Mouse (Mus musculus) lung, embryonic 16.5 days (tissue): ENCODE results near the gene Rad51b. TPM values are rescaled to one million over a fixed set of nuclear protein-coding genes. Genes with fewer than 3 reads are reported as not detected.

Experiments
- ATAC-seq: fragments of 200-750 bp; cut with Nextera tagmentation; 2 replicates; pipeline ENCODE4 v1.8.0; 2017; ENCODE audit warnings: low read depth, mild to moderate bottlenecking, moderate library complexity
- H3K27ac ChIP-seq: fragments of 300-500 bp; sonication (generic); 2 replicates; pipeline ENCODE4 v1.5.1; 2014; ENCODE audit warnings: mild to moderate bottlenecking, control low read depth, low read length
- H3K27me3 ChIP-seq: fragments of 300-500 bp; sonication (generic); 2 replicates; pipeline ENCODE4 v1.6.1; 2014; ENCODE audit warnings: low read depth, low read length, mixed read lengths; ENCODE audit not compliant: control insufficient read depth, insufficient read depth
- H3K36me3 ChIP-seq: fragments of 300-500 bp; sonication (generic); 2 replicates; pipeline ENCODE4 v1.6.1; 2014; ENCODE audit warnings: low read length; ENCODE audit not compliant: control insufficient read depth, insufficient read depth
- H3K4me1 ChIP-seq: fragments of 300-500 bp; sonication (generic); replicated peaks from 2 replicates; pipeline ENCODE4 v1.6.1; 2014; ENCODE audit warnings: low read length, mixed read lengths; ENCODE audit not compliant: control insufficient read depth, insufficient read depth
- H3K4me2 ChIP-seq: fragments of 300-500 bp; sonication (generic); 2 replicates; pipeline ENCODE4 v1.6.1; 2014; ENCODE audit warnings: low read depth, low read length, control low read depth
- H3K4me3 ChIP-seq: fragments of 300-500 bp; sonication (generic); 2 replicates; pipeline ENCODE4 v1.5.1; 2014; ENCODE audit warnings: mild to moderate bottlenecking, low read length, control low read depth
- H3K9ac ChIP-seq: fragments of 300-500 bp; sonication (generic); 2 replicates; pipeline ENCODE4 v1.6.1; 2014; ENCODE audit warnings: low read length, control low read depth
- H3K9me3 ChIP-seq: fragments of 300-500 bp; sonication (generic); 2 replicates; pipeline ENCODE4 v1.6.1; 2016; ENCODE audit warnings: low read length; ENCODE audit not compliant: control insufficient read depth
- WGBS: fragments of 180-500 bp; shearing (Covaris S2); extraction: QIAGEN DNeasy Blood & Tissue Kit; methylation state at CpG from one replicate; pipeline ENCODE4 v1.1.7; 2014; 5-methylcytosine and 5-hydroxymethylcytosine counted together
- polyA plus RNA-seq: library from polyadenylated mRNA; unstranded; fragments of >200 nt; fragmentation: Nextera tagmentation; extraction: Ambion mirVana; gene quantifications from 2 replicates; pipeline ENCODE4 v1.2.1, GENCODE M21; 2015

Gene Rad51b
- polyA plus RNA-seq, 1 experiment from 2014 or later, result 7.6 TPM

- Histone ChIP-seq H3K36me3 (no peaks in the 10 kb centered on the region), H3K27me3 (no peaks in the 10 kb centered on the region), H3K27ac (no peak overlapping the region), H3K4me3 (no peak overlapping the region), H3K9ac (no peak overlapping the region), H3K9me3 (no peaks in the 10 kb centered on the region), H3K4me2 (no peak overlapping the region), H3K4me1 (no peaks in the 10 kb centered on the region; the same call in 1 of the 2 replicates)
- no peak for ATAC-seq
- 75% methylated on average over 4 of the region's 4 CpGs for WGBS
Measured at GRCm38 (mm10) chr12:79592206-79592605, 295.1 kb downstream of the Rad51b start.

GRCm38 (mm10) chr12:79596842-79597241 lies 299.8 kb downstream of the Rad51b start:
- no peaks in the 10 kb centered on the region for H3K27me3 ChIP-seq
- no peak overlapping the region for H3K27ac ChIP-seq
- H3K4me1 ChIP-seq, result peaks cover 23% of the 10 kb centered on the region
- H3K4me2 ChIP-seq, result no peak overlapping the region
- H3K4me3 ChIP-seq, result no peak overlapping the region
- ATAC-seq, result no peak
- H3K9ac ChIP-seq, result no peak overlapping the region
- H3K9me3 ChIP-seq, result no peaks in the 10 kb centered on the region
- H3K36me3 ChIP-seq, result no peaks in the 10 kb centered on the region

DNA sequence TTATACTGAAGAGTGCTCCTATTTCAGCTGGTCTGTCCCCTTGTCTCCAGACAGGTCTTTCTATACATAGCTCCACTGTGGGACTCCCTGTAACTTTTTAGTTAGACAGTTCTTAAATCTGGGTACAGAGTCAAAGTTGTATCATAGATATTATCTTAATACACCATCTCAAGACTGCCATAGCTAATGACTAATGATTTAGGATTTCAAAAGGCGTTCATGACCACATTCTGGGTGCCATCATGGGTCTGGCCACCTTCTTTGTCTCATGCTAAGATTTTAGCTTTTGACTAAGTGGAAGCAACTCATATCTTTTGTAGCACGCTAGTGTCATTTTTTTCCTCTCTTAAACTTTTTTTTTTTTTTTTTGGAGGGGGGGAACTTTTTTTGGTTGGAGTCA lies 300.3 kb downstream of the Rad51b start:
- H3K36me3 ChIP-seq, result no peaks in the 10 kb centered on the region
- ATAC-seq, result no peak
- 93% methylated on average over 2 of the region's 2 CpGs for WGBS

DNA sequence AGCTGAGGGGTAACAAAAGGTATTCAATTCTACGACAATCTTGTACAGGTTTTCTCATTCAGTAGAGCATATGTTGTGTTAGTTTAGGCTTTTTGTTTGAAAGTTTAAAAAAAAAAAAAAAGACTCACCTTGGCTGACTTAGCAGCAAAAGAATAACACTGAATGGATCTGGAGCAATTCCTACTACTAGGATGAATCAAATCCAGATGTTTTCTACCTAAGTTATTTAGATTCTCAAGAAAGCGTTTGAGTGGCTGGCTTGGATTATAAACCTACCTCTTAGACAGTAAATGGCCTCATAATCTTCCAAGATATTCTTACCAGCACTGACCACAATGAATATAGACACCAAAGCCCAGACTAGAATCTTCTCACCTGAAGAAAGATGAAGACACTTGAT lies 300.7 kb downstream of the Rad51b start:
- WGBS, result 89% methylated on average over 2 of the region's 2 CpGs
- no peak overlapping the region for H3K9ac ChIP-seq
- no peak for ATAC-seq
- peak overlapping the region; percentile 62; the same call in 1 of the 2 replicates for H3K27ac ChIP-seq
- H3K4me3 ChIP-seq, result no peak overlapping the region
- no peaks in the 10 kb centered on the region for H3K36me3 ChIP-seq
- peaks cover 25% of the 10 kb centered on the region for H3K4me1 ChIP-seq
- H3K27me3 ChIP-seq, result no peaks in the 10 kb centered on the region
- no peaks in the 10 kb centered on the region for H3K9me3 ChIP-seq
- H3K4me2 ChIP-seq, result no peak overlapping the region

More for the DNA sequence above, 300.3 kb downstream of the Rad51b start:
- Histone ChIP-seq H3K27me3 (no peaks in the 10 kb centered on the region), H3K4me1 (peaks cover 23% of the 10 kb centered on the region), H3K9me3 (no peaks in the 10 kb centered on the region), H3K9ac (no peak overlapping the region), H3K4me2 (no peak overlapping the region), H3K27ac (no peak overlapping the region), H3K4me3 (no peak overlapping the region)

DNA sequence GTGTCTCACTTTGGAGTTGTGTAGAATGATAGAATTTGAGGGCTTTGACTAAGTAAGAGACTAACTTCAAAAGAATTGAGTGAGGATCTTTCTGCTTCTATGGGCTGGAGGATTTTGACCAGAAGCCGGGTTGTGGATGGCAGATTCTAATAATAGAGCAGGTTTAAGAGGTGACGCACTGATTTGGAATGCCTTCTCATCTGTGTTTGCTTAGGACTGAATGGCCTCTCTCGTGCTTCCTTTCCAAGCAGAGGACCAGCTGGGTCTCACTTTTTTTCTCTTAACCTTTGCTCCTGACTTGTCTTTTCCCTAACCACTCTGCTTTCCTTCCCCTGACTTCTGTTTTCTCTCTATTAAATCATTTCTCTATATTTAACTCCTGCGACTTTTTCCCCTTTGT lies 301.4 kb downstream of the Rad51b start:
- Histone ChIP-seq H3K27ac (peak overlapping the region; percentile 37), H3K9me3 (no peaks in the 10 kb centered on the region), H3K9ac (no peak overlapping the region), H3K4me1 (peaks cover 25% of the 10 kb centered on the region), H3K4me2 (no peak overlapping the region), H3K27me3 (no peaks in the 10 kb centered on the region), H3K36me3 (no peaks in the 10 kb centered on the region), H3K4me3 (no peak overlapping the region)
- WGBS, result 8% methylated on average over 4 of the region's 4 CpGs
- peak; percentile 55; the same call in 1 of the 2 replicates for ATAC-seq

DNA sequence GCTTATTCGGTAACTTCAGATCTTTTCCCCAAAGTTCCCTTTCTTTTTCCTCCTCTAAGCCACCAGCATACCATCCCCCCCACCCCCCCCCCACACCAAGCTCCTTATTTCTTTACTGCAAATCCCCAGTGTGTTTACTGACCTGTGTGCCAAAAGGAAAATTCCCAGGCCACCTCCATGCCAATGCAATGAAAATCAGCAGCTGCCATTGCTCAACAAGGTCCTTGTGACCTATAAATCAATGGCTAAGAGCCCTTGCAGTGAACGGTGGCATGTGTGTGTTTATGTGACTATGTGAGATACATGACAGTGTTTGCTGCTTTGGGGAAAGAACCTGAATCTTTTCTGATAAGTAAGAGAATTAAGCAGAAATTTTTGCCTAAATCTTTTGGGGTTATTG lies 301.8 kb downstream of the Rad51b start:
- no peaks in the 10 kb centered on the region for H3K27me3 ChIP-seq
- peak overlapping the region; percentile 47 for H3K27ac ChIP-seq
- no peaks in the 10 kb centered on the region for H3K9me3 ChIP-seq
- 16% methylated on average over 2 of the region's 2 CpGs for WGBS
- H3K36me3 ChIP-seq, result no peaks in the 10 kb centered on the region
- no peak overlapping the region for H3K4me3 ChIP-seq
- peaks cover 25% of the 10 kb centered on the region for H3K4me1 ChIP-seq
- H3K9ac ChIP-seq, result no peak overlapping the region
- H3K4me2 ChIP-seq, result no peak overlapping the region
- ATAC-seq, result no peak

DNA sequence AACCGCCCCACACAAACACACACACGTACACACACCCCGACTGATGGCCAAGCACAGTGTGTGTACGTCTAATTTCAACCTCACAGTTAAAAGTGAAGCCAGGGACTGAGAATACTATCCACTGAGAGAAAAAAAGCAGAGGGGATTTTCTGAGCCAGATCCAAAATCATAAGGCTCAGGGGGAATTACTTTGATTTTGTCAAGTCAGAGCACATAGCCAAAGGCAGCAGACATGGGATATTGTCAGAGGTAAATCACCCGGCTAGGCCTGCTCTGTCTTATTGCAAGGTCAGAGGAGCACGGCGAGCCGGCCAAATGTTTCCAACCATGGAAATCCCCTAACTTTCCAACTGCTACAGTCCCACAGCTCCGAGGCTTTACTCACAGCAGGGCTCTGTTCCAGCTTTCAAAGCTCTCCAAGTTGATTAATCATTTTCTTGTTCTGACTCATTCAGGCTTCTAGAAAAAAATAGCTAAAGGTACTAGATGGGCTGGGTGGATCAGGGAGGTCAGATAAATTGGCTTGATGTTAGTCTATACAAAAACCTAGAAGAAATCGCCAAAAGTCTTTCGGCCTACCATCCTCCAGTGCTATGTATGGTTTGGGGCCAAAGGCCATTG lies 303.2 kb downstream of the Rad51b start:
- H3K9ac ChIP-seq, result no peak overlapping the region
- no peak overlapping the region for H3K4me3 ChIP-seq
- no peaks in the 10 kb centered on the region for H3K27me3 ChIP-seq
- H3K27ac ChIP-seq, result peak overlapping the region; percentile 76
- H3K4me1 ChIP-seq, result peaks cover 25% of the 10 kb centered on the region
- peak; percentile 86 for ATAC-seq
- H3K4me2 ChIP-seq, result no peak overlapping the region
- no peaks in the 10 kb centered on the region for H3K36me3 ChIP-seq
- 38% methylated on average over 11 of the region's 11 CpGs for WGBS
- no peaks in the 10 kb centered on the region for H3K9me3 ChIP-seq

DNA sequence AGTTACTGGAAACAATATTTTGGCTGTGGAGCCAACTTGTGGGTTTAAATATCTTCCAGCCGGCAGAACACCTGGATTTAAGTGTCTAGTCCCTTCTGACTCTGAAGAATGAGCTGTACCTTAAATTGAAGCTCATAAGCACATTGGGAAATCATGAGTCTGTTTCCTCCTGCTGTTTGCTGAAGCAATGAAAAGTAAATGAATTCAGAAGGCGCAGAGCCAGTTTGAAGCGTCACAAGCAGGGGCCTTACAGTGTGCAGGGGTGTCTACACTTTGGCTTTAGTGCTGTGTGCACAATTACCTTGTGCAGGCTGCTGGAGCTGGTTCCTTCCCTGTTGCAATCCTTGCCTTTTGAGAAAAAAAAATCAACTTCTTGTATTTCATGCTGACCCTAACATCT lies 305.6 kb downstream of the Rad51b start:
- no peaks in the 10 kb centered on the region for H3K9me3 ChIP-seq
- no peak overlapping the region for H3K4me3 ChIP-seq
- no peak overlapping the region for H3K4me2 ChIP-seq
- no peak overlapping the region for H3K9ac ChIP-seq
- H3K36me3 ChIP-seq, result no peaks in the 10 kb centered on the region
- H3K27me3 ChIP-seq, result no peaks in the 10 kb centered on the region
- 49% methylated on average over 3 of the region's 3 CpGs for WGBS
- peaks cover 25% of the 10 kb centered on the region for H3K4me1 ChIP-seq
- ATAC-seq, result no peak
- H3K27ac ChIP-seq, result no peak overlapping the region

DNA sequence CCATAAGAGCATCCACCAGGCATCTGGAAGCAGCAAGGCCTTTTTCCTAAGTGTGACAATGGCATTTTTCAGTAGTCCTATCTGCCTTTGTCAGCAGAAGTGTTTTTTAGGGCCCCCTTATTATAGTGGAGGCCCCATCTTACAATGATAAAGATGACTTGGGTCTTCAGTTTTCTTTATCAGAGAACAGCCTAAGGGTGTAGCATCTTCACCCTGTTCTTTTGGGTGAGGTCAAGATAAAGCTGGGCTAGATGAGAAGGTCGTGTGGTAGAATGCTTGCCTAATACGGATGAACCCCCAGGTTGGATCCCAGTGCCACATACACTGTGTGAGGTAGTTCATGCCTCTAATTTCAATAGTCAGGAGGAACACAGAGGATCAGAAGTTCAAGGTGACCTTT lies 307.8 kb downstream of the Rad51b start:
- Histone ChIP-seq H3K9me3 (no peaks in the 10 kb centered on the region), H3K27me3 (no peaks in the 10 kb centered on the region), H3K36me3 (no peaks in the 10 kb centered on the region), H3K4me2 (no peak overlapping the region), H3K4me1 (peaks cover 13% of the 10 kb centered on the region), H3K9ac (no peak overlapping the region), H3K27ac (no peak overlapping the region), H3K4me3 (no peak overlapping the region)
- 88% methylated on average over 2 of the region's 2 CpGs for WGBS
- ATAC-seq, result no peak
